Mouse (Mus musculus): ENCODE measurements around the gene Fgfr2. TPM values are rescaled to one million over a fixed set of nuclear protein-coding genes. Genes with fewer than 3 reads are reported as not detected.
A peak's percentile ranks its signal among the peaks of the same experiment; 100 is the strongest.

The Fgfr2 gene
- polyA plus RNA-seq, 1 experiment = 0.17 TPM

- no peak for TF ChIP-seq TCF12 (IDR thresholded peaks at IDR 0.05; ENCODE audit: insufficient read depth, poor library complexity, severe bottlenecking)
- no peak for TF ChIP-seq MYOD1 (IDR thresholded peaks at IDR 0.05; ENCODE audit: control insufficient read depth in 1 of 3, insufficient read length in 2 of 3, low read depth in 2 of 3)
- no peak for TF ChIP-seq CEBPB (IDR thresholded peaks at IDR 0.05; ENCODE audit: insufficient read depth, poor library complexity, severe bottlenecking)
- no peak for TF ChIP-seq TCF3 (IDR thresholded peaks at IDR 0.05; ENCODE audit: insufficient read length, low read depth)
- TF ChIP-seq MAX (IDR thresholded peaks at IDR 0.05; ENCODE audit: low read depth) = no peak
- no peak for TF ChIP-seq E2F4 (IDR thresholded peaks at IDR 0.05; ENCODE audit: insufficient read depth)
- no peak for TF ChIP-seq SRF (IDR thresholded peaks at IDR 0.05; ENCODE audit: control insufficient read depth, insufficient read length, low read depth)
- TF ChIP-seq USF1 (IDR thresholded peaks at IDR 0.05; ENCODE audit: low read depth) = no peak
- no peak for TF ChIP-seq MYOG (IDR thresholded peaks at IDR 0.05; ENCODE audit: control insufficient read depth in 1 of 3, insufficient read depth in 1 of 3, insufficient read length in 2 of 3, low read depth in 2 of 3)
- no peak for TF ChIP-seq POLR2AphosphoS2 (IDR thresholded peaks at IDR 0.05; ENCODE audit: insufficient read length, low read depth)
- TF ChIP-seq REST (IDR thresholded peaks at IDR 0.05; ENCODE audit: insufficient read depth, insufficient read length) = no peak
- Histone ChIP-seq H3K27me3 (ENCODE audit: control insufficient read depth, insufficient read depth, insufficient read length) (no peaks in the 10 kb centered on the region), H3K4me3 (no peak overlapping the region), H3K79me2 (ENCODE audit: control insufficient read depth, insufficient read depth) (no peaks in the 10 kb centered on the region), H3K36me3 (ENCODE audit: control insufficient read depth, insufficient read depth) (no peaks in the 10 kb centered on the region), H3ac (ENCODE audit: control insufficient read depth, insufficient read length) (no peak overlapping the region), H3K4me2 (ENCODE audit: low read depth) (no peak overlapping the region)
Measured at GRCm38 (mm10) chr7:132900826-132901531, 222.2 kb downstream of the Fgfr2 start.

DNA sequence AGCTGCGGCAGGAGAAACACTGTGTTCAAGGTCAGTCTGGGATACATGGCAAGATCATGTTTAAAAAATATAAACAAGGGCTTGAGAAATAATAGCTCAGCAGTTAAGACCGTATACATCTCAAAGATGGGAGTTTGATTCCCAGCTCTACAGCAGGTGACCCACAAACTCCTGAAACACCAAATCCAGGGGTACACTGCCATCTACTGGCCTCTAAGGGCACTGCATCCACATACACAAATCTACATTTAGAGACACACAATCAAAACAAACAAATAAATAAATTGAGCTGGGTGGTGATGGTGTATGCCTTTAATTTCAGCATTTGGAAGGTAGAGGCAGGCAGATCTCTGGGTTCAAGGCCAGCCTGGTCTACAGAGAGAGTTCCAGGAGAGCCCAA lies 224.9 kb downstream of the Fgfr2 start:
- H3K4me3 ChIP-seq = no peak overlapping the region
- no peak overlapping the region for H3ac ChIP-seq (ENCODE audit: control insufficient read depth, insufficient read length)
- H3K4me2 ChIP-seq (ENCODE audit: low read depth) = no peak overlapping the region
- no peaks in the 10 kb centered on the region for H3K27me3 ChIP-seq (ENCODE audit: control insufficient read depth, insufficient read depth, insufficient read length)
- TF ChIP-seq REST (IDR thresholded peaks at IDR 0.05; ENCODE audit: insufficient read depth, insufficient read length) (no peak), POLR2AphosphoS2 (IDR thresholded peaks at IDR 0.05; ENCODE audit: insufficient read length, low read depth) (no peak), MAX (IDR thresholded peaks at IDR 0.05; ENCODE audit: low read depth) (no peak), SRF (IDR thresholded peaks at IDR 0.05; ENCODE audit: control insufficient read depth, insufficient read length, low read depth) (no peak), E2F4 (IDR thresholded peaks at IDR 0.05; ENCODE audit: insufficient read depth) (no peak), USF1 (IDR thresholded peaks at IDR 0.05; ENCODE audit: low read depth) (no peak), TCF12 (IDR thresholded peaks at IDR 0.05; ENCODE audit: insufficient read depth, poor library complexity, severe bottlenecking) (no peak), MYOD1 (IDR thresholded peaks at IDR 0.05; ENCODE audit: control insufficient read depth in 1 of 3, insufficient read length in 2 of 3, low read depth in 2 of 3) (no peak), CEBPB (IDR thresholded peaks at IDR 0.05; ENCODE audit: insufficient read depth, poor library complexity, severe bottlenecking) (no peak), TCF3 (IDR thresholded peaks at IDR 0.05; ENCODE audit: insufficient read length, low read depth) (no peak), POLR2A (IDR thresholded peaks at IDR 0.05; ENCODE audit: insufficient read length, low read depth) (no peak), MYOG (IDR thresholded peaks at IDR 0.05; ENCODE audit: control insufficient read depth in 1 of 3, insufficient read depth in 1 of 3, insufficient read length in 2 of 3, low read depth in 2 of 3) (no peak)
- no peaks in the 10 kb centered on the region for H3K79me2 ChIP-seq (ENCODE audit: control insufficient read depth, insufficient read depth)
- H3K36me3 ChIP-seq (ENCODE audit: control insufficient read depth, insufficient read depth) = no peaks in the 10 kb centered on the region

DNA sequence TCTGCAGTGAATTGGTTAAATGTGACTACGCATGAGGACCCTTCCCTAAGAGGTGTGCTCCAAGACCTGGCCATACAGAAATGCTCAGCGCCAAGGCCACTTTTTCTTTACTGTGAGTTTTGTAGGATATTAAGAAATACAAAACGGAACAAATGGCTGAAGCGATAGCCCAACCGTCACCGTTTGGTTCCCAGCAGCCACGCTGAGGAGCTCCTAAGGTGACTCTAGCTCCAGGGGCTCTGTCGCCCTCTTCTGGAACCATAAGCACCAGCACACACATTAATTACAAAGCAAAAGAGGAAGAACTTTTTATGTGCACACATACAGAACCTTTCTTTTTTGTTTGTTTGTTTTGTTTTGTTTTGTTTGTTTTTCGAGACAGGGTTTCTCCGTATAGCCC lies 225.9 kb downstream of the Fgfr2 start:
- no peaks in the 10 kb centered on the region for H3K27me3 ChIP-seq (ENCODE audit: control insufficient read depth, insufficient read depth, insufficient read length)
- H3K4me2 ChIP-seq (ENCODE audit: low read depth) = no peak overlapping the region
- TF ChIP-seq POLR2AphosphoS2 (IDR thresholded peaks at IDR 0.05; ENCODE audit: insufficient read length, low read depth) (no peak), E2F4 (IDR thresholded peaks at IDR 0.05; ENCODE audit: insufficient read depth) (no peak), MYOG (IDR thresholded peaks at IDR 0.05; ENCODE audit: control insufficient read depth in 1 of 3, insufficient read depth in 1 of 3, insufficient read length in 2 of 3, low read depth in 2 of 3) (no peak), POLR2A (IDR thresholded peaks at IDR 0.05; ENCODE audit: insufficient read length, low read depth) (no peak), USF1 (IDR thresholded peaks at IDR 0.05; ENCODE audit: low read depth) (no peak), CEBPB (IDR thresholded peaks at IDR 0.05; ENCODE audit: insufficient read depth, poor library complexity, severe bottlenecking) (no peak), SRF (IDR thresholded peaks at IDR 0.05; ENCODE audit: control insufficient read depth, insufficient read length, low read depth) (no peak), TCF12 (IDR thresholded peaks at IDR 0.05; ENCODE audit: insufficient read depth, poor library complexity, severe bottlenecking) (no peak), REST (IDR thresholded peaks at IDR 0.05; ENCODE audit: insufficient read depth, insufficient read length) (no peak), MAX (IDR thresholded peaks at IDR 0.05; ENCODE audit: low read depth) (no peak), MYOD1 (IDR thresholded peaks at IDR 0.05; ENCODE audit: control insufficient read depth in 1 of 3, insufficient read length in 2 of 3, low read depth in 2 of 3) (no peak), TCF3 (IDR thresholded peaks at IDR 0.05; ENCODE audit: insufficient read length, low read depth) (no peak)
- H3ac ChIP-seq (ENCODE audit: control insufficient read depth, insufficient read length) = no peak overlapping the region
- no peaks in the 10 kb centered on the region for H3K79me2 ChIP-seq (ENCODE audit: control insufficient read depth, insufficient read depth)
- no peak overlapping the region for H3K4me3 ChIP-seq
- H3K36me3 ChIP-seq (ENCODE audit: control insufficient read depth, insufficient read depth) = no peaks in the 10 kb centered on the region

GRCm38 (mm10) chr7:132896206-132896815 lies 226.8 kb downstream of the Fgfr2 start:
- Histone ChIP-seq H3K79me2 (ENCODE audit: control insufficient read depth, insufficient read depth) (no peaks in the 10 kb centered on the region), H3K4me2 (ENCODE audit: low read depth) (peak overlapping the region; percentile 12), H3K36me3 (ENCODE audit: control insufficient read depth, insufficient read depth) (no peaks in the 10 kb centered on the region), H3ac (ENCODE audit: control insufficient read depth, insufficient read length) (no peak overlapping the region), H3K4me3 (no peak overlapping the region), H3K27me3 (ENCODE audit: control insufficient read depth, insufficient read depth, insufficient read length) (no peaks in the 10 kb centered on the region)
- no peak for TF ChIP-seq MYOD1 (IDR thresholded peaks at IDR 0.05; ENCODE audit: control insufficient read depth in 1 of 3, insufficient read length in 2 of 3, low read depth in 2 of 3)
- peak; percentile 32 for TF ChIP-seq USF1 (IDR thresholded peaks at IDR 0.05; ENCODE audit: low read depth)
- no peak for TF ChIP-seq MAX (IDR thresholded peaks at IDR 0.05; ENCODE audit: low read depth)
- TF ChIP-seq SRF (IDR thresholded peaks at IDR 0.05; ENCODE audit: control insufficient read depth, insufficient read length, low read depth) = no peak
- TF ChIP-seq POLR2AphosphoS2 (IDR thresholded peaks at IDR 0.05; ENCODE audit: insufficient read length, low read depth) = no peak
